Mouse (Mus musculus) gastrocnemius, postnatal 14 days (tissue): ENCODE measurements around the gene Tifab. TPM values are rescaled to one million over a fixed set of nuclear protein-coding genes. Genes with fewer than 3 reads are reported as not detected.

Experiments
- DNase-seq: peaks from one replicate; pipeline ENCODE4 v3.0.0; 2021; ENCODE audit warnings: mixed read lengths
- intact Hi-C: fragments of 180-260 bp; cut with DNase I; formaldehyde crosslinking; loops from one replicate; pipeline ENCODE4 v1.15.1; 2025; ENCODE audit warnings: low total_unique reads
- total RNA-seq, 2 experiments: library from RNA; stranded (reverse); gene quantifications; 2 replicates each; pipeline ENCODE4 v1.2.3; 2021

Tifab gene
- total RNA-seq, 2 experiments from 2014 or later: 0.31 to 0.44 TPM

DNA sequence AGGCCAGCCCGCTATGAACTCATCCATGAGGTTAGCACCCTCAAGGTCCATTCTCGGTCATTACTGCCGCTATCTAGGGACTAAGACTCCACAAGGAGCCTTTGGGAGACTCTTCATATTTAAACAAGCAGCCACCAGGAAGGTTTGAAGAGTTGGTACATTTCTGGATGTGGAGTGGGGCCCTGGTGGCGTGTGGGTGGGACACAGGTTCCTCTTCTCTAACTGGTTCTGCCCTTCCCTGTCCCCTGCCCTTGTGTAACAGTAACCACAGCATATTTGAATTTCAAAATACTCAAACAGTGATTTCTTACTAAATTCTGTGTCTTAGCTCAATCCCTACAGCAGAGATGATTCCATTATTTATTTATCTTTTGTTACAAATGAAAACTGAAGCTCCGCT is 5.0 kb upstream of the Tifab start:
- intact Hi-C loops: no loop called here
- DNase-seq: no peak

DNA sequence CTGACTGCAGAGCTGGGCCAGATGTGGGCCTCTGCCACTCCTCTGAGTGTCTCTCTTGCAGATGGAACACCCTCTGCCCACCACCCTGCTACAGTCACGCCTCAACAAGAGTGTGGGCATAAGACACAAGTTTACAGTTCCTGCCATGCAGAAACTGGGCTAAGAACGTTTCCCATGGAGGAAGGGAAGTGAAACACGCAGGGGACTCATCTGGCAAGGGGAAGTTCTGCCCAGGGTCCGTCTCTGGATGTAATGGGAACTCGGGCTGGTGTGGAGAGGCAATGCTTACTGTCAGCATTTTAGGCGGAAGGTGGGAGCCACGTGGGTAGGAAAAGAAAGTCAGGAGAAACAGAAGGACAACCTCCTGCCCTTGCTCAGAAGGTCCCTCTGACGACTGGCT is 2.7 kb upstream of the Tifab start:
- no peak for DNase-seq
- intact Hi-C loops: no loop called here

DNA sequence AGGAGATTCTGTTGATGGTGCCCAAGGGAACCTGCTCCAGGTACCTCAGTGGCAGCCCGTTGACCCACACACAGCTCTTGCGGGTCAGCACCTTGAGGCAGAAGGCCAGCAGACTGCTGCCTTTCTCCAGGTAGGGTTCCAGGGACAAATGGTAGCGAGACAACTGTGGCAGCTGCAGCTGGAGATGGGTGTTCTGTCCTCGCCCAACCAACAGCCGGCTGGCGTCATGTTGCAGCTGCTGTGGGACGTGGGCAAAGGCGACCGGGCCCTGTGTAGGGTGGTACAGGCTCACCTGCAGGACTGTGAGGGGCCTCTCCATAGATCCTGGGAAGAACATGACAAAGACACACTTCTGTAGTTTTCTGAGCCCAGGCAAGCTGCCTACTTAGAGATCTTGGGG is 2.4 kb downstream of the Tifab start:
- intact Hi-C loops: no loop called here
- no peak for DNase-seq

DNA sequence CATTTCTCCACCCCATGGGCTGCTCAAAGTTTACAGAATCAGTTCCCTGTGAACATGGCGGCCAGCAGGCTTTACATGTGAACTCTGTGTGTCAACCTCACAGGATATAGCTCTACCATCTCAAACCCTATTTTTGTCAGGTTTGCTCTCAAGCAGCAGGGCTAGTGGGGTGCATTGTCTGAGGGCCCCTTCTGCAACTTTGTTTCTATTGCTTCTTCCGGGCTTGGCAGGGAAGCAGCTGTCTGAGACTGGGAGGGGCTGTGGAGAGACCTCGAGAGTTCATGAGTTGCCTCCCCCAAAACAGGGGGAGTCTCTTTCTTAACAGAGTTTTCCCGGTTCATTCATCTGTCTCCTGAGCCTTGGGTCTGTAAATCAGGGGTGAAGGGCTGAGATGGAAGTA is 2.8 kb downstream of the Tifab start:
- intact Hi-C loops: no loop called here
- DNase-seq: no peak

DNA sequence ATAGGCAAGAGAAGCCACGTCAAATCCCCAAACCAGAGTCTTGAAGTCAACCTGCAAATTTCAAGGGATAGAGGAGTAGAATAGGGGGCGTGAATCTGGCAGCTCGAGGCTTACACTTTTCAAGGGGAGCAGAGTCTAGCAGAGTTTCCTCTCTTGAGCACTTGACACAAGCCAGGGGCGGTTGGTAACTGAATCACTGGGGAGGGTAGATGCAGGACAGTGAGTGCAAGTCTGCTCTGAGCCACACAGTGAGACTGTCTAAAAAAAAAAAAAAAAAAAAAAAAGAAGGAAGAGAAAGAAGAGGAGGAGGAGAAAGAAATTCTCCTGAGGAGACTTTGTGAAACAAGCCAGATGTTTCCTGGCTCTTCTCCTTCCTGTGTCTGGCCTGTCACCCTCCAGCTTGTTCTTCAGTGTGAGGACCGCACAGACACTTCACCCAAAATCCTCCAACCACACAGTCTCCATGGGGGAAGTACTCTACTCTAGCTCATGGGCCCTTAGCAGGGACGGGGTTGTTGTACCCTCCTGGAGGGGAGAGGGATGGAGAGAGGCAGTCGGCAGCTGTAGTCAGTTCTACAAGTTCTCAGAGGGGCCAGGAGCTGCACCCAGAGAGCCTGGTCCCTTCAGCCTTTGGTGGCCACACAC is 5.7 kb downstream of the Tifab start:
- intact Hi-C loops: no loop called here
- no peak for DNase-seq

DNA sequence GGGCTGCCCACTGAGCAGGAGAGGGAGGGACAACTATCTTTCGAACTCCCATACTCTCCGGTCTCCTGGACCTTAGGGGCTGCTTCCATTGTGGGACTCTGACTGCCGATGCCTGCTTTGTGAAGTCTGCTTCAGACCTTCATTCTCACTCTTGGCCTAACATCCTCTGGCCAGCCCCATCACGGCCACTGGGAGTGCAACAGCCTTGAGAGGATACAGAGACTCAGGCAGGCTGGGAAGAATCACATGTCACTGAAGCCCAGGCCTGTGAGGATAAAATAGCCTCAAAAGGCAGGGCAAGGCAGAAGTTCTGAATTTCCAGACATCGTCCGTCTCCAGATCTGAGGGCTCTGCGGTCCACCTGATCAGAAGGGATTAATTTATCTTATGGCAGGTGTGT is 6.6 kb downstream of the Tifab start:
- intact Hi-C loops: no loop called here

DNA sequence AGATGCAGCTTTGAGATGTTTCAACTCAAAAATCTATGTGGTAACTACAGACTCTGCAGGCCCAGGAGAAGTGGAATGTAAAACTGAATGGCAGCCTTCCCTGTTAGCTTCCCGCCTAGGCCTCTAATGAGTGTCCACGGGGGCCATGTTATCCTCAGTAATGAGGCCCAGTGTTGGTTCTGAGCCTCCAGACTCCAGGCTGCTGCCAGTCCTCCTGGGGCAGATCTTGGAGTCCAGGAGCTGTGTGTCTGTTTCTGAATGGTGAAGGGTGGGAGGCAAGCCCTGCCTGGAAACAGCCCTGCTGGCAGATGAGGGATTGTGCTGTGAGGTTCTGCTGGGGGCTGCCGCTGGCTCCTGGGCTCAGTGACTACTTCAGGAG is 10.3 kb downstream of the Tifab start:
- intact Hi-C loops: no loop called here
- no peak for DNase-seq

More for the DNA sequence above, 6.6 kb downstream of the Tifab start:
- no peak for DNase-seq

DNA sequence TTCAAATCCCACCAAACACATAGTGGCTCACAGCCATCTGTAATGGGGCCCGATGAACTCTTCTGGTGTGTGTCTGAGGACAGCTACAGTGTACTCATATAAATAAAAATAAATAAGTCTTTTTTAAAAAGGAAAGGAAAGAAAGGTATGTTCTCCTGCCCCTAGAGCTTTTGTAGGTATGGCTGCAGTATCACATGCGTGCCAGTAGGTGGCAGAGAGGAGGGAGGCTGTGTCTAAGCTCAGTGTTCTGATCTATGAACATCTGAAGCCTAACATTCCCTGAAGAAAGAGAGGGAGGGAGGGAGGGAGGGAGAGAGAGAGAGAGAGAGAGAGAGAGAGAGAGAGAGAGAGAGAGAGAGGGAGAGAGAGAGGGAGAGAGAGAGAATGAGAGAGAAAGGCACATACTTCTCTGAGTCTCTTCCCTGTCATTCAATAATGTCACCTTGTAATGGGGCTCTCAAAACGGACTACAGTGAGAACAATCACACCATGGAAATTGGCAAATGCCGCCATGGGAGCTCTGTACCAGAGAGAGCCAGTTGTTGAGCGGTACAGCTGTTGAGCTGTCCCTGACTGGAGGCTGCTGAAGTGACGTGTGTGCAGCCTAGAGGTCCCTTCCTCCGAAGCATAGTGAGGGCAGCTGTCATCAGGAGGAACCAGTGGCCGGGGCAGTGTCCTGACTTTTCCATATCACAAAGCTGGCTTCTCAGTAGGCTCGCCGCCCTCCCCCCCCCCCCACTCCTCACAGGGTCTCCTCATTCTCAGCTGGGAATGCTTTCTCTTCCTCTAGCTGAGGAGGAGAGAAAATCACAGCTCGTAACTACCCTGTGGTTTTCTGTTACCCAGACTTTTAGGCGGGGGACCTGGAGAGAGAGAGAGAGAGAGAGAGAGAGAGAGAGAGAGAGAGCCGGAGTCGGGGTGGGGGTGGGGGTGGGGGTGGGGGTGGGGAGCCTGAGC is 11.0 kb downstream of the Tifab start:
- DNase-seq: peak; percentile 32

DNA sequence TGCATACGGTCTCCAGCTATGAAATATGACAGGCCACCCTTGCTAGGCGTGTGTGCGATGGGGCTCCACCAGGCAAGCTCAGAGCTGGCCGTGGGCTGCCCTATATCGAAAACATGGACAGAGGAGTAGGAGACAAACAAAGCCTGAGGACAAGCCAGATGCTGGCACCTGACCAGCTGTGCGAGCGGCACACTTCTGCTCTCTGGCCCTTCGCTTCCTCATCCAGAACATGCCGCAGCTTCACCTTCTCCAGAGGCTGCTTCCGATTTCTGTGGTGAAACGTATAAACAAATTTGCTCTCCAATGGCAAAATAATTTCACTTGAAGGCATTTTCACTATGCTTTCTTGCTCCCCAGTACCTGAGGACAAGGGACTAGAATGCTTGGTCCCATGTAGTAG is 13.1 kb downstream of the Tifab start:
- intact Hi-C loops: no loop called here
- no peak for DNase-seq

More for the DNA sequence above, 11.0 kb downstream of the Tifab start:
- intact Hi-C loops: no loop called here

DNA sequence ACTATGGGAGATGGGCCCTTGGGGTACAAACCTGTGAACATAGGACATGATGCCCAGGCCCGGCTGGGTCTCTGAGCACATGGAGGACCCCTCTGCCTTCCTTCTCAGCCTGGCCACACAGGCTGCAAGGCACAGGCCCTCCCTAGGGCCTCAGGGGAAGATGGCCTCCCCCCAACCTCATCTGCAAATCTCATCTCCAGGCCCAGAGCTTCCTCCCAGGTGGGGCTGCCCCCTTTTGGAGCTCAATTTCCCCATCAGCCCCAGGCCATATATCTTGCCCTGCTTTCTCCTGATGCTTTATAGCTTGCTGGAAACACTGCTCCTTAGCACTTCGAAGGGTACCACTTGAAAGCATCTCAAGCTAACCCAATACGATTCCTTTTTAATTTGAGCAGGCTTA is 14.3 kb downstream of the Tifab start:
- no peak for DNase-seq

DNA sequence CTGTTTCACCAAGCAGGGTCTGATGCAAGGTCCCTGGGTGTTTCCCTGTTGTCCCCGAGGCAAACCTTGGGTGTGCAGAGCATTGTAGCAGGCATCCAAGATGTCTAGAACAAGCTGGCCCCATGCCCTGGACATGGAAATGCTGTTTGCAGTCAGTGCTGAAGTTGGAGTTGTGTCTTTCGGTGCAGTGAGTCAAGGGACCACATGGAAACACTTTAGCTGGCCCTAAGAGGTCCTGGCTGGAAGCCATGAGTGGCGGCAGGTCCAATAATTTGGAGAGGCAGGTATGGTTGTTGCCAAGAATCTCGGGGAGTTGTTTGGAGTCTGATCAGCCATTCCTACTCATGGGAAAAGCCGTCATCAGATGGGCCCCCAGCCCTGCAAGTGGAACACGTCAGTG is 14.9 kb downstream of the Tifab start:
- peak; percentile 70 for DNase-seq
- intact Hi-C loops: no loop called here

More for the DNA sequence above, 14.3 kb downstream of the Tifab start:
- intact Hi-C loops: no loop called here

DNA sequence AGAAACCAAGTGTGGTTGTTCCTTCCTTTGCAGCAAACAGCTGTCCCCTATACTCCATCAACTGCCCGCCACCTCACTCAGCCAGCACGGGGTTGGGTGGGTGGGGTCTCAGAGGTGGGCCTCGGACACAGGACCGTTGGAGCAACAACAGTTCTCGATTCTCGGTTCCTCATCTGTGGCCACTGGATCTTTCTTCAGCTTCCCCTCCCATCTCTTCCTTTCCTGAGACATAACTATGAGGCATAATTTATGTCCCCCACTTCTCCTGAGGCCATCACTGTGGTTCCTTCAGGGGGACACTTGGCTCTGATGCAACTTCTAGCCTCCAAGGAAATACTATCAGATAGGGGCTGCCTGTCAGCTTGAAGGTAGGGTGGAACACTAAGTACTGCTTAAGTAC is 15.8 kb downstream of the Tifab start:
- DNase-seq: no peak
- intact Hi-C loops: no loop called here

DNA sequence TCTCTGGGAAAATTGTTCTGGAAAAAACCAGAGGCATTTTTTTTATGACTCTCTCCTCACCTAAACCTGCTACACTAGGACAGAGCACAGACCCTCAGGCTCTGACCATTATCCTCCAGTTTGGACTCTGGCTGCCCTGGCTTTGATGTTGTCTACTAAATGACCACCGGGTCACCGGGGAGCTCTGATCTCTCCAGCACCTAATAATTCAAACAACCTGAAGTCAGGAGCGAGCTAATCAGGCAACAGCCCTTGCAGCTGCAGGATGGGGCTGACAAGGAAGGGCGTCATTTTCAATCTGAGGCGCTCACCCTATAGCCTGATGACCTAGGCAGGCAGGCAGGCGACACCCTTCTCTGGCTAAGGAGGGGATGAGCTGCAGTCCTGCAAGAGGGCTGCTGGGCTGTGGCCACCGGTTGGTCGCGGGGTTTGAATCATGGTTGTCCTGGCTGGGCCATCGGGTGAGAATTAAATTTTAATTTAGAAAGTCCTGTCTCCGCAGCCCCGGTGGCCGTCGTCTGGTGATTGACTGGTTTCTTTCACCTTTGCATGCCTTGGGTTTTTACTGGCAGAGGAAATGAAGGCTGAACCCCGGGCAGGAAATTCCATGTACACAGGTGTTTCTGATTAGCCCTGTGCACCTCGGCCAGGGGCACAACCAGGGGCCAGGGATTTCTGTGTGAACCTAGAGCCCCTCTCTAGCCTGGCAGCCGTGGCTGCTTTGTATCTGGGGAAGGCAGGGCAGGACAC is 18.9 kb downstream of the Tifab start:
- DNase-seq: no peak
- intact Hi-C loops: no loop called here

DNA sequence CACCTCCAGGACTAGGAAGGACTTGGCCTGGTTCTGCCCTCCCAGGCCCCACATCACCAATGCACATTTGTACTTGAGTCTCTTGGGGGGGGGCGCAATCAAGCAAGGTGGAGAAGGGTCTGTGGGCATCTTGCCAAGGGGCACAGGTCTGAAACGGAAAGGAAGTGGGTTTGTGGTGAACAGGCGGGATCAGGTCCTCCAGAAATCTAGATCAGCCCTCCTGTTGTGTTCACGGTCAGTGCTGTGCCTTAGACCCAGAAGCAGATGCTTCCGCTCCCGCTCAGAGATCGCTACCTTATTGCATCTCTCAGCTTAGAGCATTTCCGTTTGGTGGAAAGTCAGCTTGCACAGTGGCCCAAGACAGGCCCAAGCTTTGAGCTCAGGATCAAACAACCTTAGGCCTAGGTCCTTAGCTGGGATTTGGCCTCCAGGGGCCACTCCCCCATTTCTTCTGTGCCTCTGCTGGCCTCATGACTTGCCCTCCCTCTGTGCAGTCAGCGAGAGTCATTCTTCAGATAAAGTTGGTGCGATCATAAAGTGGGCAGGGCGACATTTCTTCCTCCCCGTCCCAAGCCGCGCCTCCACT is 19.6 kb downstream of the Tifab start:
- DNase-seq: no peak
- intact Hi-C loops: no loop called here

DNA sequence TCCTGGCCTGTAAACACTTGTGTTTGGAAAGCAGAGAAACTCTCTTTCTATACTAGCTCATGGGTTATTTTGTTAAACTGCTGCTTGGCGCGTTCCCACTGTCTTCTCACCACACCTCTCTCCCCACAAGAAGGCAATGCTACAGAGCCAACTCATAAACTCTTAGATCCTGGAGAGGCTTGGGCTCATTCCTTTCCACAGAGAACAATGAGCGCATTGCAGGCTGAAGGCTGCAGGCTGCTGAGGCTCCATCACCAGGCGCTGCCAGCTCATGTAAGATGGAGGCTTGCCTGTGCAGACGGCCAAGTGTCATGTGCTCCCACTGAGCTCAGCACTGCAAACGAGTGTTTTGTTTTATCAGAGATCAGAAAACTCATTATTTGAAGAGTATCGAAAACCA is 23.0 kb downstream of the Tifab start:
- DNase-seq: no peak
- intact Hi-C loops: no loop called here

DNA sequence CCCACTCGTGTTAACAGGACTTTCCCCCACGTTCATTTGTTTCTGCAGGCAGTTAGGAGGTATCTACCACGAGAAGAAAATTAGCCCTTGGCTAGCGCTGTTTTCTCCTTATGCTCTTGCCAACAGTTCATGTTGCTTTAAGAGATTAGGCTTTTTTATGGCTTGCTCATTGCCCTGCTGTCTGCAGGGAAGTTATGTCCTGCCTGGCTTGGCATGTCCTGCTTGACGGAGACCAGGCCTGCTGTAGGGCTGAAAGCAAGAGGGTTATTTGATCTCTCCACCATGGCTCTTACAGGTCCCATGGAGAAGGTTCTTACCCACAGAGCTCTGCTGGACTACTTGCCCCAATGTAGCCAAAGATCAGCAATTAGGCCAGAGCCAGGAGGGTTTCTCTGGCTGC is 23.6 kb downstream of the Tifab start:
- no peak for DNase-seq
- intact Hi-C loops: no loop called here

DNA sequence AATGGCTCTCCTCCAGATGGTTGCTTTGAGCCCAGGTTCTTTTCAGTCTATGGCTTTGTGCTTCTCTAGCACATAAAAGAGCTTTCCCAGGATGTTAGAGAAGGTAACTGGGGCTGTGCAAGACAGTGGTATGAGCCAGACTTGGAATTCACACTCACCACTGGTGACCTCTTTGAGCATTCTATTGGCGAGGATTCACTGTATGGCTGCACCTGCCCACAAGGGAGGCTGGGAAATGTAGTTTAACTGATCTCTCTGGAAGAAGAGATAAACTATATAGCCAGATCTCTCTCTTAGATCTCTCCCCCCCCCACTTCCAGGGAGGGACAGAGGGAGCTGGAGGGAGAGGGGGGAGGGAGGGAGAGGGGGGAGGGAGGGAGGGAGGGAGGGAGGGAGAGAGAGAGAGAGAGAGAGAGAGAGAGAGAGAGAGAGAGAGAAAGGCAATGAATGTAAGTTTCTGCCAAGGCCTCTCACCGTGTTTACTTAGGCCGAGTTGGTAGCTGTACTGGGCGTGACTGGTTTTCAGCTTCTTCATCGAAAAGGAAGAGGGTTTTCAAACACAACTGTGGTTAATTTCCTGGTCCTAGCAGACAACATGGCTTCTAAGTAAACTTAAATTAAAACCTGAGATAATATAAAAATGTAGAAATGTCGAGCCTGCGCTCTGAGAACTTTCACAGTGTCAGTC is 25.8 kb downstream of the Tifab start:
- no peak for DNase-seq
- intact Hi-C loops: no loop called here

DNA sequence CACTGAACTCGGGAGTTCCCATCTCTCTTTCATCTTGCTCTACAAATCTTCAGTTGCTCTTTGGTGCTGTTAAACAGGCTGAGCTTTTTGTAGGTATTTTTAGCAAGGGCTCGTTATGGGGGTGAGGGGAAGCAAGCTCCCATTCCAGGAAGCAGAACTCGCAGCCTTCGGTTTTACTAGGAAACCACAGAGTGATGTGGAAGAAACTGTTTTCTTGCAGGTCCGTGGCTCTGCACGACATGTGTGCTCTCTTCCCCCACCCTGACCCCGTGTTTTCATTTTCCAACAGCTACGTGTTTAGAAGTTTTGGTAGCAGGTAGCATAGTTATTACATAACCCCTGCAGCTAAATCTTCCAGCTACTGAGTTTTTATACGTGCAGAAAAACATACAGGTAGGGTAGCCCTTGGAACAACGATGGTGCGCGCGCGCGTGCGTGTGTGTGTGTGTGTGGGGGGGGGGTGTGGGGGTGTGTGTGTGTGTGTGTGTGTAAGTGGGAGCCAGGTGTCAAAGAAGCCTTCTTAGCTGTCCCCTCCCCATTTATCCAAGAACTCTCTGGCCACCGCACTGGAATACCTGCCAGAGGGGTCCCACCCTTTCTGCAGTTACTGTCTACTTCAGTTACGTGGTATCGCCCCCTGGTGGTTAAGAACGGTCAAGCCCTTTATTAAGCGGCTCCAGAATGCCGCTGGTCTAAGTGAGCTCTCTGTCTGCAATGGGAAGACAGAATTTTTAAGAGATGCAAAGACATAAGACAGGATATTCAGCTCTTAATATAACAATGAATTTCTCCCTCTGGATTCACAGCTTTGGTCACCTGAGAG is 27.1 kb downstream of the Tifab start:
- intact Hi-C loops: no loop called here
- peak; percentile 60 for DNase-seq

DNA sequence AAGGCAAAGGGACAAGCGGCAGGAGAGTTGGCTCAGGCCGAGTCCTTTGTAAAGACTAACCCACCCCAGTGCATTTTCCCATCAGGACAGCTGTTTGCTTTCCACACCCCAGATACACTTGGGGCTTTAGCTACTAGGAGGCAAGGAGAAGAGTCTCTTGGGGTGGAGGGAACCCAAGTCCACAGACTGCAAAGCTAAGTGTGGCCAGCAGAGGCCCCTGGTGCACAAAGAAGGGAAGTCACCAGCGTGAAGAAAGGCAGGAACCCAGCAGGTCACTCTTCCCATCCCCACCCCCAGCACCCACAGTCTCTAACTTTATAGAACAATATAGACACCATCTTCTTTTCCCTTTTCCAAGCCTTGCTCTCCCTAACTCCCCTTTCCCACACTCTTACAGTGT is 33.2 kb downstream of the Tifab start:
- peak; percentile 49 for DNase-seq
- intact Hi-C loops: no loop called here
